Mouse (Mus musculus): ENCODE results near the gene Hbq1a.
"Not testable (repeated sequence)": the region's sequence is repeated elsewhere in the genome, so short reads cannot be mapped to it uniquely, and the experiment has no call there.

Hbq1a gene

GRCm38 (mm10) chr11:32299865-32300264 is at the start of gene Hbq1a:
TSS of gene Hbq1a (plus strand) at chr11:32300069.
- DNase-seq: peak; percentile 40

DNA sequence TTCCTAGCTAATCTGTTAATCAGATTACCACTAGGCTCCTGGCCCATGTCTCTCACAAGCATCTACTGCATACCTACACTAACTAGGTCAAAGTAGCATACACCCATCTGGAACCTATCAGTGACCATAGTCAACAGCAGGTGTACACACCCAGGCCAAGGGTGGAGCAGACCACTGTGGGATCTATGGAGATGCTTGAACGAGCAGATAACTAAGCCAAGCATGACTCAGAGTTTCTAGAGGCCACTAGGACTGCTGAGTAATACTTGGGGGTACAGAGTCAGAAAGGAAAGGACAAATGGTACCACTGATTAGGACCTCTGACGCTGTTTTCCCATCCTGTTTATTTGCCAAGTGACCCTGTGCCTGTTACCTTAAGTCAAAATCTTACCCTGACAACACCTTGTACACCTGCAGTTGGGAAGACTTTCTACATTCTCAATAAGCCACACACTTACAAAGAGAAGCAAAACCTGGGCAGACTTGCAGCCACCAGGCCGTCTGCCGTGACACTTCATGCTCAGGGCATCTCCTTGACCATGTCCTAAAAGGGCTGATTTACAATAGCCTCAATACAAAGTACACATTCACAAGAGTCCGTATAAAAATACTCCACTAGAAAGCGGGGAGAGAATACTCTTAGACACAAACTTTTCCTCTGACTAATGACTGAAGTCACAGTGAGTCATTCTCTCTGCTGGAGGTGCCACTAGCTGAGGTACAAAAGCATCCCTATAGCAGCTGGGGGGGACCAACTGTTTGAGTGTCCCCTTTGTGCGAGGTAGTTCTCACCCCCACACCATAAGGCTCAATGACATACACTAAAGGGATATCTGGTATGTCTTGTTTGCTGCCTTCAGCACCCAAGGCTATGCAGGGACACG is 48.7 kb upstream of the Hbq1a start:
- no peak for DNase-seq

- DNase-seq: peak; percentile 52
These were observed 46.7 kb upstream of the Hbq1a start for GRCm38 (mm10) chr11:32253121-32253520.

GRCm38 (mm10) chr11:32256146-32256545 is 43.7 kb upstream of the Hbq1a start:
- DNase-seq: no peak

- no peak for DNase-seq
These were observed 43.3 kb upstream of the Hbq1a start for GRCm38 (mm10) chr11:32256566-32256965.

GRCm38 (mm10) chr11:32262674-32263415 is 37.0 kb upstream of the Hbq1a start:
- DNase-seq: no peak

DNA sequence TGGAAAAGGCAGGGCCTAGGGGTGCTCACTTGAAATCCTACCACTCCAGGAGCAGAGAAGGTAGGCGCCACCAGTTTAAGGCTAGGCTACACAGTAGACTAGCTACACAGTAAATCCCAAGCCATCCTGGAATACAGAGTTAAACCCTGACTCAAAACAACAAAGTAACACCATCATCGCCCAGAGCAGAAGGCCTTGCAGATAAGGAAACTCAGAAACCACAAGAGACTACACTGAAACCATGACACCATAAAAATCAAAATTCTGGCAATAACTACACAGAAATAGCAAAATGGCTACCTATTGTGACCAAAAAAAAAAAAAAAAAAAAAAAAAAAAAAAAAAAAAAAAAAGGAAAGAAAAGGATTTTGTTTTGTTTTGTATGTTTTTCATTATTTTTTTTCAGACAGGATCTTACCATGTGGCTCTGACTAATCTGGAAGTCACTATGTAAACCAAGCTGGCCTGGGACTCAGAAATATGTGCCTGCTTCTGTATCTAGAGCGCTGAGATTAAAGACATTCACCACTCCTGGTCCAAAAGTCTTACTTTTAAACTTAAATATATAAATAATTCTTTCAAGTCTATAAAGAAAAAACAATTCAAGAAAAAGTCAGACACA is 34.6 kb upstream of the Hbq1a start:
- DNase-seq: no peak

DNA sequence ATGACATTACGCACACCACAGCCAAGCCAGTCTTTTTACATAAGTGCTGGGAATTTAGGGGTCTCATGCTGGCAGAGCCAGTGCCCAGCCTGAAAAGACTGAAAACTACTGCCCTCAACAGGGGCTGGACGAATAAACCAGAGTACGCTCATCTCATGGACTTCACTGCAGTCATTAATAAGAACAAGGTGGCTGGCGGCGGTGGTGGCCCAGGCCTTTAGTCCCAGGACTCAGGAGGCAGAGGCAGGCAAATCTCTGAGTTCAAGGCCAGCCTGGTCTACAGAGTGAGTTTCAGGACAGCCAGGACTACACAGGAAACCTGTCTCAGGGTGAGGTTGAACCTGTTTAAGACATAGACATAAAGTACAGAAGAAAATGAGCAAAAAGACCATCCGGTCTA is 33.7 kb upstream of the Hbq1a start:
- peak; percentile 18 for DNase-seq

- DNase-seq: no peak
These were observed 33.1 kb upstream of the Hbq1a start for GRCm38 (mm10) chr11:32266776-32267175.

- DNase-seq: peak; percentile 95
These were observed 32.5 kb upstream of the Hbq1a start, which contains the start of gene Nprl3 for GRCm38 (mm10) chr11:32267188-32267884. TSS of gene Nprl3 (minus strand) at chr11:32267707.

DNA sequence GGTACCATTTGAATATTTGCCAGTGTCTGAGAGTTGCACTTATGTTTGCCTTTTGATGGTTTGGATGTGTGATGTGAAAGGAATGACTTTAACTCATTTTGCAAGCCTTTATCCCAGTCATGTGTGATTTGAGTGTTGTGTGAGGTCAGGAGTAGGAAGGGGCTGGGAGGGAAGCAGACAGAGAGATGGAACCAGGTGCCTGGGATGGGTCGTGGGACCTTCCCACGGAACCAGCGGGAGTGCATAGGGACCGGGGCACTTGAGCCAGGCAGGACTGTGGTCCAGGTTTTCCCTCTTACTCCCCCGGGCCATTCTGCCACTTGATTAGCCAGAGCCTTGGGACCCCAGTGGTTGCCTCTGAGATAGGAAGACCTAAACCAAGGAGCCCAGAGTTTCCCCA is 31.9 kb upstream of the Hbq1a start:
- peak; percentile 40 for DNase-seq

GRCm38 (mm10) chr11:32268952-32269351 is 30.9 kb upstream of the Hbq1a start:
- no peak for DNase-seq

GRCm38 (mm10) chr11:32271178-32271577 is 28.7 kb upstream of the Hbq1a start:
- no peak for DNase-seq

DNA sequence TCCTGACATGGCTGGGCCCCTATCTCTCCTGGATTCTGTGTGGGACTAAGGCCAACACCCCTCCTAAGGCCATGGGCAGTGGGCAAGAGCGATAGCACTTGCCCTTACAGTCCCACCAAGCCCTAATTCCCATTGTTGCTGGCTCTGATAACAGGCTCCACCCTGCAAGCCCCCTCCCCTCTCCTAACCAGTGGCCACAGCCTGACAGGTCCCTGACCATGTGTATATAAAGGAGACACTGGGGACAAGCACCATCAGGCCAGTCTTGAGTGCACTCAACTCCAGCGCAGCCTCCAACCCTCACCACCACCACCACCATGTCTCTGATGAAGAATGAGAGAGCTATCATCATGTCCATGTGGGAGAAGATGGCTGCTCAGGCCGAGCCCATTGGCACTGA is 23.5 kb upstream of the Hbq1a start, which contains the start of gene Hba-x:
Gene Hba-x (plus strand): TSS at position 54 of the 400 bp plus-strand sequence.
- DNase-seq: no peak

DNA sequence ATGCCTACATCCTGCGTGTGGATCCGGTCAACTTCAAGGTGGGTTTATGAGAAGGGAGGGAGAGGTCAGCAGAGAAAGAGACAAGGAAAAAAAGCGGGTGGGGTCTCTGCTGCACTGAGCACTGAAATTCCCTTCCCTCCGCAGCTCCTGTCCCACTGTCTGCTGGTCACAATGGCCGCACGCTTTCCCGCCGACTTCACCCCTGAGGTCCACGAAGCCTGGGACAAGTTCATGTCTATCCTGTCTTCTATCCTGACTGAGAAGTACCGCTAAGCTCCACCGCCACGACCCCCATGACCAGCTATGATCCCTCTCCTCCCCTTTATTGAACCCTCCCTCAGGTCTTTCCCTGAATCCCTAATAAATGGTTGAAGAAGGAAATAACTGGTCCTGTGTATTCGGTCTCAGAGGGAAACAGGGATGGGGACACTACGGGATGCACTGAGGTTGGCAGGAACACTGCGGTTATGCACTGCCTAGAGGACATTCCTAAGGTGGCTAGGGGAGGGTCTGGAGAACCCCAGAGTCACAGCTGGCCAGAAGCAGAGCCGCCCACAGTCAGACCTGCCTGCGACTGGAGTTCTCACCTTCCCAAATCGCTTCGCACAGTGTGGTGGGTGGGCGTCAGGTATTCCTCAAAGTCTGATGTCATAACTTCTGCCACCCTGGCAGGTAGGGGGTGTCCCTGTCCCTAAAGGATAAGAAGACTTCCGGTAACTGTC is 22.0 kb upstream of the Hbq1a start:
- DNase-seq: no peak

DNA sequence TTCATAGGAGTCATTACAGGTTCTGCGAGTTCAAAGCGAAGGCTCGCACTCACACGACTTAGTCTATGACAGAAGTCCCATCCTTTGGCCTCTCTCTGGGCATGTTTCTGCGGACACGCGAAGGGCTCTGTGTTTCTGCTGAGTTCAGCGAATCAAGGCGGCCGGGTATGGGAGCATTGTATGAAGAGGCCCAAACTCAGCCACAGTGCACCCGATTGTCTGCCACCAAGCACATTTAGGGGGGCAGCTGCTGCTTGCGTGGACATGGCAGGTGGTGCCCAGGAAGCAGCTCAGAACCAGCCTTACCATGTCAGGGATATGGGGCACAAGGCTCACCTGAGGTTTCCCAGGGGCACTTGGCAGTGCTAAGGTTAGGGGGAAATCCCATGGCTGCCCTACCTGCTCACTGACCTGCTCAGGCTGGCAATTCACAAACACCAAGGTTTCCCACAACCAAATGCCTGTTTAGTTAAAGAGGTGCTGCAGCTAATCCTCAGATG is 21.4 kb upstream of the Hbq1a start:
- no peak for DNase-seq

DNA sequence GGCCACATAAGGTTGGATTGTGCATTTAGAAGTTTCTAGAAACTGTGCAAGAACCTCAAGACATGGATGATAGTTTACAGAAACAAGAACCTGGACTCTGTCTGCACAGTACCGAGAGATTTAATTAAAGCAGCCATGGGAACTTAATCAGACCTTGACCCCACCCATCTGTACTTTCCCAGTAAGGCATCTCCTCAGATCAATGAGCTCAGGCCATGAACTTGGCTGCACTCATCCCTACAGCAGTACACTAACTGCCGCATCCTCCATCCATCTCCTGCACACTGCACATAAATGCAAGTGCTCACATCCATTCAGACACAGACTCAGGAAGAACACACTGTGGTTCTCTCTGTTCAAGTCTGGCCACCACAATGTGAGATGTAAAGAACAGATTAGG is 19.2 kb upstream of the Hbq1a start:
- DNase-seq: no peak

- DNase-seq: no peak
These were observed 18.3 kb upstream of the Hbq1a start for GRCm38 (mm10) chr11:32281416-32282144.

DNA sequence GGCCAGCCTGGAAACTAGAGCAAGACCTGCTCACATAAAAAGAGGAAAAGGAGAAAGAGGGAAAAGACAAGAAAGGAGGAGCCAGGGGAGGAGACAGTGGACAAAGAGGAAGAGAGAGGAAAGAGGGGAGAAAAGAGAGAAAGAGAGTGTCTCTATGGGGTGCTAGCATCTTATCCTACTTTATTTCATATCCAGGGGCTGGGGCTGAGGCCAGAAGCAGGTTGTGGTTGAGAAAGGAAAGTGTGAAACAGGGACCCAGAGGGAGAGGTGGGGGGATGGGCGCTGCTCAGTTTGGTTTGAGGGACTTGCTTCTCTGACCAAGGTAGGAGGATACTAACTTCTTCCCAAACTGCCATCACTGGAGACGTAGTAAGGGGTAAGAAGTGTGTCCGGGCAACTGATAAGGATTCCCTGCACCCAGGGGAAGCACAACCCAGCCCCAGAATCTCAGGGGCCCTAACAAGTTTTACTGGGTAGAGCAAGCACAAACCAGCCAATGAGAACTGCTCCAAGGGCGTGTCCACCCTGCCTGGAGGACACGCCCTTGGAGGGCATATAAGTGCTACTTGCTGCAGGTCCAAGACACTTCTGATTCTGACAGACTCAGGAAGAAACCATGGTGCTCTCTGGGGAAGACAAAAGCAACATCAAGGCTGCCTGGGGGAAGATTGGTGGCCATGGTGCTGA is 16.6 kb upstream of the Hbq1a start, which contains the start of gene Hba-a1:
Gene Hba-a1 (plus strand): TSS at position 421 of the 687 bp plus-strand sequence.
- DNase-seq: not testable (repeated sequence)

DNA sequence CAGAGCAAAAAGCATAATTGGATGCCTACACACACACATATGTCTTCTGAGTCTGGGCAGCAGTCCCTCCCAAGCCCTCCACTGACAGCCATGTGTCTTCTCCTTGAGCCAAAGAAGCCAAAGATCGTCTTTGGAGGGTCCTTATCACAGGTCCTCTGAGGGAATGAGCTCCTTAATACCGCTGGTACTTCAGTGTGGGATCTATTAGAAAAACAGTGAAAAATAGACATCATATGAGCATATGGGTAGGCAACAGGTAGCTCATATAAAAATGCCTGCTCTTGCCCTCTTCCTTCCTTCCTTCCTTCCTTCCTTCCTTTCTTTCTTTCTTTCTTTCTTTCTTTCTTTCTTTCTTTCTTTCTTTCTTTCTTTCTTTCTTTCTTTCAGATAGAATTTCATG is 15.3 kb upstream of the Hbq1a start:
- DNase-seq: not testable (repeated sequence)
